Mouse (Mus musculus) cerebellum, adult 18-20 months (tissue): ENCODE results near the gene Apoc3.

Experiments used
- DNase-seq, 2 experiments: peaks; one replicate each; pipeline ENCODE4 v3.0.0; 2021

Apoc3 gene

DNA sequence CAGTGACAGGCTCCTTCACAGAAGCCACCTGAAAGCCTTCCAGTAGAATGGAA is at the start of gene Apoc3:
Gene Apoc3, minus strand, starts transcription at position 41 of the 53 bp plus-strand sequence.
- DNase-seq, result no peak

GRCm38 (mm10) chr9:46282631-46283436 is 47.4 kb upstream of the Apoc3 start, which contains the start of gene Bud13:
Bud13 (plus strand) TSS chr9:46283008.
- peak; percentile 90 to 92 for DNase-seq

GRCm38 (mm10) chr9:46274494-46274893 is 39.1 kb upstream of the Apoc3 start:
- no peak for DNase-seq

GRCm38 (mm10) chr9:46272677-46273454 is 37.4 kb upstream of the Apoc3 start, which contains the start of gene Zpr1:
Zpr1 (plus strand) TSS chr9:46273064.
- DNase-seq, result peak; percentile 87 to 91

DNA sequence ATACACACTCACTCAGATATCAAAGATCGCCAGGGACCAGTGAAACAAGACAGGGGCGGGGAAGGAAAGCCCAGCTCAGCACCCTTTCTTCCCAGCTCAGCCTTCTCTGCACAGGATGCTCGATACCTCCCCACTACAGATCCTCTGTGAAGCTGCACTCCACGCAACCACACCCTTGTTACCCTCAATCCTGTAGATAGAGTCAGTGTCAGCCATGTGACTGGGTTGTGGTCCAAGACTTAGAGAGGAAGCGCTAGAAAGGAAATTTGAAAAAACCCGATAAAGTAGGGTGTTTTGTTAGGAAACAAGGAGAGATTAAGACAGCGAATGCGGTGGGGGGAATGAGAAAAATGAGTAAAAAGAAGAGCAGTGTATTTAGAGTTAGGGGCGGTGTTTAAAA is 36.6 kb upstream of the Apoc3 start:
- no peak for DNase-seq

- no peak for DNase-seq
Measured at GRCm38 (mm10) chr9:46270782-46271181, 35.3 kb upstream of the Apoc3 start.

- no peak for DNase-seq
Measured at GRCm38 (mm10) chr9:46269125-46269524, 33.7 kb upstream of the Apoc3 start.

GRCm38 (mm10) chr9:46268343-46268873 is 33.0 kb upstream of the Apoc3 start, which contains the start of gene Apoa5:
Apoa5 (plus strand) TSS chr9:46268633.
- DNase-seq, result no peak

GRCm38 (mm10) chr9:46261131-46261530 is 25.7 kb upstream of the Apoc3 start:
- DNase-seq, result no peak

- no peak for DNase-seq
Measured at GRCm38 (mm10) chr9:46259111-46259510, 23.7 kb upstream of the Apoc3 start.

DNA sequence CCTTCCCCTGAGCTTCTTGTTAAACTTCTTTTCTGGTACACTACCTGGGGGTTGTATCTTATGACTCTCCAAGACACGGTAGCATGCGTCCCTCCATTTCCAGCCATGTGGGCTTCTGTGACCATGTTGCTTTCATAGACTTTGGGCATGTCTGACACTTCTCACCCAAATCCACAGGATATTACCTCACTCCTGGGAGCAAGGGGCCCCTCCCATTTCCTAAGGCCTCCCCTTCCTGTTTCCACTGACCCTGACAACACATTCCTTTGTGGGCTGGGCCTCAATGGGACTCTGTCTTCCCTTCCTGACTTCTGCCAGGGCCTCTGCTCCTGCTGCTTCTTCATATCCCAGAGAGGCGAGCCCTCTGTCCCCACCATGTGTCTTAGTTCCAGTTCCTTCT is 22.1 kb upstream of the Apoc3 start:
- no peak for DNase-seq

- DNase-seq, result no peak
Measured at GRCm38 (mm10) chr9:46256658-46257385, 21.4 kb upstream of the Apoc3 start.

GRCm38 (mm10) chr9:46256177-46256576 is 20.7 kb upstream of the Apoc3 start:
- DNase-seq, result no peak

DNA sequence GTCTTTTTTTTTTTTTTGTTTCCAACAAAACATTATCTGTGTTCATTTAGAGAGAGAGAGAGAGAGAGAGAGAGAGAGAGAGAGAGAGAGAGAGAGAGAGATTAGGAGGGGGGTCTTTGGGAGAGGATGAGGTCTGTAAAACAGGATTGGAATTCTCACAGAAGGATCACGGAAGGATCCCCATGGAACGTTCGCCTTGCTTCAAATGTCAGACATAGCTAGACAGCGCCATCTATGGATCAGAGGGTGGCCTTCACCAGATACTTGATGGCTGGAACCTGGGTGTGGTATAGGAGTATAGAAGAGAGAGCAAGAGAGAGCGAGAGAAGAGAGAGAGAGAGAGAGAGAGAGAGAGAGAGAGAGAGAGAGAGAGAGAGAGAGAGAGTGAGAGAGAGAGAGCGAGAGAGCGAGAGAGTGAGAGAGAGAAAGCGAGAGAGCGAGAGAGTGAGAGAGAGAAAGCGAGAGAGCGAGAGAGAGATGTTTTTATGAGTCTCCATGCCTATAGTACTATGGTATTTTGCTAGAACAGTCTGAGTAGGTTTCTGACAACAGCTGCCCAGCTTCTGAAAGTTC is 11.4 kb upstream of the Apoc3 start:
- peak; percentile 79 to 82 for DNase-seq

- no peak for DNase-seq
Measured at GRCm38 (mm10) chr9:46243584-46243983, 8.1 kb upstream of the Apoc3 start.

- no peak for DNase-seq
Measured at GRCm38 (mm10) chr9:46243122-46243521, 7.7 kb upstream of the Apoc3 start.

- DNase-seq, result no peak
Measured at GRCm38 (mm10) chr9:46241818-46242217, 6.4 kb upstream of the Apoc3 start.

GRCm38 (mm10) chr9:46240526-46241153 is 5.2 kb upstream of the Apoc3 start, which contains the start of gene Apoa4:
Apoa4 (plus strand) TSS chr9:46240696.
- no peak for DNase-seq

GRCm38 (mm10) chr9:46238850-46239249 is 3.4 kb upstream of the Apoc3 start:
- no peak for DNase-seq

- DNase-seq, result no peak
Measured at GRCm38 (mm10) chr9:46235649-46236048, 213 bp upstream of the Apoc3 start.

GRCm38 (mm10) chr9:46235196-46235595 is 240 bp downstream of the Apoc3 start:
- DNase-seq, result peak; percentile 51 to 54

- DNase-seq, result no peak
Measured at GRCm38 (mm10) chr9:46230450-46230975, 4.9 kb downstream of the Apoc3 start.
